Mouse (Mus musculus) lung, adult 2 months (tissue): ENCODE data around the gene Gcnt3.

Experiments
- CTCF ChIP-seq: fragments of 200-500 bp; IDR thresholded peaks from 2 replicates; pipeline ENCODE4 v1.5.1; 2011; ENCODE audit warnings: mild to moderate bottlenecking, low read length, control low read depth; ENCODE audit not compliant: insufficient read depth
- POLR2A ChIP-seq: fragments of 200-500 bp; IDR thresholded peaks from 2 replicates; pipeline ENCODE4 v1.6.1; 2011; ENCODE audit warnings: low read depth, mild to moderate bottlenecking, control low read depth, low read length, borderline replicate concordance; ENCODE audit errors: extremely low read depth

GRCm38 (mm10) chr9:70082357-70083204 is 44.7 kb upstream of the Gcnt3 start:
- no peak for TF ChIP-seq CTCF
- no peak for TF ChIP-seq POLR2A
